ENCODE assay signal across 11 mouse cellular contexts in the genomic region with DNA sequence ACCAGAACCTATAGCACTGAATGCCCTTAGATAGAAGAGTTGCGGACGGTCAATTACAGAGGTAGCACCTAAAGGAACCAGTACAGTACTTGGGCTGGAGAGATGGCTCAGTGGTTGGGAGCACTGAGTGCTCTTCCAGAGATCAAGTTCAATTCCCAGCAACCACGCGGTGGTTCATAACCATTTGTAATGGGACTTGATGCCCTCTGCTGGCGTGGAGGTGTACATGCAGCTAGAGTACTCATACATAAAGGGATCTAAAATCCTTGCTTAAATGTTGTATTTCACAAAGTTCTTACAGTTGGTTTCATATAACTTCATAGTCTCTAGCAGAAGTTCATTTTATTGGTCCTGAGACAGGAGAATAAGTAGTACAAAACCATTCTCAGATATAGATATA. TPM values are rescaled to one million over a fixed set of nuclear protein-coding genes. Genes with fewer than 3 reads are reported as not detected.
A peak's percentile ranks its signal among the peaks of the same experiment; 100 is the strongest.
DNase-seq lines count a peak whose midpoint lies in the region; ATAC-seq and TF ChIP-seq lines count a peak whose summit lies in the region.
"Had no signal": no experiment of that assay in that cellular context is flagged by ENCODE, and none has a peak within 500 bp of the region (broad histone marks: within the 10 kb centered on the region; RNA-seq: fewer than 3 reads in every experiment).

No protein-coding gene starts in this region.

- H3K4me2 ChIP-seq in forebrain, postnatal 0 days (ENCODE audit: low read depth), result no peak overlapping the region
- no peak overlapping the region for H3K4me2 ChIP-seq in forebrain, embryonic 13.5 days
- H3K4me2 ChIP-seq in lung, postnatal 0 days (replicated peaks; ENCODE audit: low read depth, low read length), result no peak overlapping the region
- no peak overlapping the region for H3K4me2 ChIP-seq in midbrain, embryonic 13.5 days (replicated peaks)
- H3K4me2 ChIP-seq: embryonic facial prominence, embryonic 13.5 days had no signal

- no peaks in the 10 kb centered on the region for H3K4me1 ChIP-seq in forebrain, postnatal 0 days (ENCODE audit: insufficient read depth)
- no peaks in the 10 kb centered on the region for H3K4me1 ChIP-seq in forebrain, embryonic 13.5 days
- no peaks in the 10 kb centered on the region for H3K4me1 ChIP-seq in lung, postnatal 0 days (ENCODE audit: insufficient read depth, low read depth, low read length)
- H3K4me1 ChIP-seq in G1E (ENCODE audit: insufficient read depth, low read depth, low read length), result no peaks in the 10 kb centered on the region
- no peaks in the 10 kb centered on the region for H3K4me1 ChIP-seq in midbrain, embryonic 13.5 days (replicated peaks)
- H3K4me1 ChIP-seq: embryonic facial prominence, embryonic 13.5 days; hindbrain, embryonic 10.5 days had no signal

- DNase-seq in forebrain, postnatal 0 days, result no peak
- peak; percentile 28 for DNase-seq in lung, postnatal 0 days (ENCODE audit: low spot score)
- DNase-seq in lung, postnatal 25 days (ENCODE audit: low spot score), result no peak
- no peak for DNase-seq in G1E (ENCODE audit: low spot score)
- no peak for DNase-seq in left cerebral cortex, postnatal 36 days (ENCODE audit: low spot score in 2 of 2)

- WGBS in forebrain, postnatal 0 days, result 79% methylated on average over 5 of the region's 5 CpGs
- WGBS in forebrain, embryonic 13.5 days, result 76% methylated on average over 5 of the region's 5 CpGs
- 71% methylated on average over 5 of the region's 5 CpGs for WGBS in lung, postnatal 0 days
- WGBS in midbrain, embryonic 13.5 days, result 77% methylated on average over 5 of the region's 5 CpGs

- no peak for ATAC-seq in forebrain, postnatal 0 days
- no peak for ATAC-seq in forebrain, embryonic 13.5 days
- ATAC-seq in lung, postnatal 0 days, result no peak
- peak; percentile 22; the same call in 1 of the 2 replicates for ATAC-seq in G1E (ENCODE audit: extremely low read depth, insufficient number of reproducible peaks, low FRiP score, poor library complexity, severe bottlenecking)
- peak; percentile 77 for ATAC-seq in megakaryocyte, adult 5-6 weeks (ENCODE audit: poor library complexity, severe bottlenecking)
- no peak for ATAC-seq in midbrain, embryonic 13.5 days

- TF ChIP-seq CTCF in forebrain, postnatal 0 days (IDR thresholded peaks at IDR 0.05; ENCODE audit: low read depth), result peak; percentile 29; the same call in 1 of the 2 replicates
- TF ChIP-seq CTCF in lung, postnatal 0 days (IDR thresholded peaks at IDR 0.05), result peak; percentile 64
- TF ChIP-seq CTCF in G1E (IDR thresholded peaks at IDR 0.05; ENCODE audit: low read depth, low read length), result 0 out of 2 replicates have a peak, but pooled peaks have one; percentile 25

- H3K36me3 ChIP-seq in forebrain, postnatal 0 days (ENCODE audit: insufficient read depth), result no peaks in the 10 kb centered on the region
- no peaks in the 10 kb centered on the region for H3K36me3 ChIP-seq in forebrain, embryonic 13.5 days (ENCODE audit: poor library complexity, severe bottlenecking)
- no peaks in the 10 kb centered on the region for H3K36me3 ChIP-seq in lung, postnatal 0 days (ENCODE audit: insufficient read depth, low read length)
- H3K36me3 ChIP-seq in G1E (replicated peaks), result no peaks in the 10 kb centered on the region
- H3K36me3 ChIP-seq in midbrain, embryonic 13.5 days, result no peaks in the 10 kb centered on the region
- H3K36me3 ChIP-seq: embryonic facial prominence, embryonic 13.5 days; hindbrain, embryonic 10.5 days had no signal

- H3K9me3 ChIP-seq in forebrain, postnatal 0 days (ENCODE audit: low read length), result no peaks in the 10 kb centered on the region
- peaks cover 9% of the 10 kb centered on the region for H3K9me3 ChIP-seq in forebrain, embryonic 13.5 days (replicated peaks)
- H3K9me3 ChIP-seq in lung, postnatal 0 days (ENCODE audit: low read length), result no peaks in the 10 kb centered on the region
- H3K9me3 ChIP-seq in G1E (replicated peaks), result no peaks in the 10 kb centered on the region
- peaks cover 3% of the 10 kb centered on the region; the same call in 1 of the 2 replicates for H3K9me3 ChIP-seq in midbrain, embryonic 13.5 days

- intact Hi-C loops in left cerebral cortex, postnatal 36 days (cut with DNase I), result no loop called here

- no peak for TF ChIP-seq EP300 in lung, postnatal 0 days (IDR thresholded peaks at IDR 0.05)

- no peaks in the 10 kb centered on the region for H3K27me3 ChIP-seq in forebrain, postnatal 0 days (ENCODE audit: insufficient read depth, low read length)
- H3K27me3 ChIP-seq in forebrain, embryonic 13.5 days, result no peaks in the 10 kb centered on the region
- no peaks in the 10 kb centered on the region for H3K27me3 ChIP-seq in lung, postnatal 0 days (replicated peaks; ENCODE audit: insufficient read depth, low read length)
- H3K27me3 ChIP-seq in G1E (ENCODE audit: insufficient read depth, low read length), result peaks cover 10% of the 10 kb centered on the region
- H3K27me3 ChIP-seq in midbrain, embryonic 13.5 days, result no peaks in the 10 kb centered on the region
- H3K27me3 ChIP-seq: embryonic facial prominence, embryonic 13.5 days had no signal

- H3K27ac ChIP-seq in forebrain, postnatal 0 days (ENCODE audit: low read depth, low read length), result no peak overlapping the region
- H3K27ac ChIP-seq in forebrain, embryonic 13.5 days, result no peak overlapping the region
- H3K27ac ChIP-seq in lung, postnatal 0 days (ENCODE audit: low read length), result no peak overlapping the region
- no peak overlapping the region for H3K27ac ChIP-seq in midbrain, embryonic 13.5 days
- H3K27ac ChIP-seq: embryonic facial prominence, embryonic 13.5 days; hindbrain, embryonic 10.5 days; macrophage had no signal

- H3K9ac ChIP-seq in forebrain, postnatal 0 days, result no peak overlapping the region
- no peak overlapping the region for H3K9ac ChIP-seq in forebrain, embryonic 13.5 days
- H3K9ac ChIP-seq in lung, postnatal 0 days (replicated peaks; ENCODE audit: low read depth), result no peak overlapping the region
- H3K9ac ChIP-seq in midbrain, embryonic 13.5 days (replicated peaks), result no peak overlapping the region
- H3K9ac ChIP-seq: embryonic facial prominence, embryonic 13.5 days had no signal

- no peak overlapping the region for H3K4me3 ChIP-seq in forebrain, postnatal 0 days (ENCODE audit: low read depth, low read length)
- H3K4me3 ChIP-seq in forebrain, embryonic 13.5 days, result no peak overlapping the region
- H3K4me3 ChIP-seq in lung, postnatal 0 days (ENCODE audit: low read depth, low read length), result no peak overlapping the region
- no peak overlapping the region for H3K4me3 ChIP-seq in G1E (ENCODE audit: low read depth, low read length)
- H3K4me3 ChIP-seq in midbrain, embryonic 13.5 days (replicated peaks), result no peak overlapping the region
- H3K4me3 ChIP-seq: embryonic facial prominence, embryonic 13.5 days; hindbrain, embryonic 10.5 days had no signal

RNA-seq across cellular contexts. Expression of gene Ctbp2, which starts 9.4 kb away (rescaled TPM):
- total RNA-seq in forebrain, postnatal 0 days (2014; rRNA removed), result 63.3 and 80.3 TPM in 2 replicates
- polyA plus RNA-seq in forebrain, postnatal 0 days (2015; fragmentation: Nextera tagmentation; extraction: Ambion mirVana), result 32.4 and 35.2 TPM in 2 replicates
- polyA plus RNA-seq in forebrain, embryonic 13.5 days (2015; fragmentation: Nextera tagmentation; extraction: Ambion mirVana), result 104 and 106 TPM in 2 replicates
- polyA plus RNA-seq in lung, postnatal 0 days (2015; fragmentation: Nextera tagmentation; extraction: Ambion mirVana), result 45.6 and 51.2 TPM in 2 replicates
- 84.5 and 108 TPM in 2 replicates for total RNA-seq in G1E (2014; fragmentation: Nextera tagmentation)
- 52.6 and 55.8 TPM in 2 replicates for total RNA-seq in G1E (2017)
- polyA plus RNA-seq in G1E (2012), result 132 and 133 TPM in 2 replicates
- total RNA-seq in megakaryocyte, adult 5-6 weeks (2015), result 43.2 and 49.3 TPM in 2 replicates
- 50.2 and 57.6 TPM in 2 replicates for total RNA-seq in megakaryocyte, adult 5-6 weeks (2017)
- 88.4 and 91.0 TPM in 2 replicates for polyA plus RNA-seq in midbrain, embryonic 13.5 days (2015; fragmentation: Nextera tagmentation; extraction: Ambion mirVana)
- total RNA-seq in left cerebral cortex, postnatal 36 days (2021), result 10 to 100 TPM; 20.3 to 28.3 TPM

RNA-seq across cellular contexts. Expression of gene Fgfr2, which starts 10.4 kb away (rescaled TPM):
- 36.9 and 47.6 TPM in 2 replicates for total RNA-seq in forebrain, postnatal 0 days (2014; rRNA removed)
- 13.4 and 17.1 TPM in 2 replicates for polyA plus RNA-seq in forebrain, postnatal 0 days (2015; fragmentation: Nextera tagmentation; extraction: Ambion mirVana)
- 47.9 and 56.7 TPM in 2 replicates for polyA plus RNA-seq in forebrain, embryonic 13.5 days (2015; fragmentation: Nextera tagmentation; extraction: Ambion mirVana)
- 100 and 110 TPM in 2 replicates for polyA plus RNA-seq in lung, postnatal 0 days (2015; fragmentation: Nextera tagmentation; extraction: Ambion mirVana)
- total RNA-seq in G1E (2014; fragmentation: Nextera tagmentation), result not detected in 2 replicates
- total RNA-seq in G1E (2017), result 0.06 and 0.22 TPM in 2 replicates
- polyA plus RNA-seq in G1E (2012), result not detected in 2 replicates
- total RNA-seq in megakaryocyte, adult 5-6 weeks (2015), result 0.41 and 0.51 TPM in 2 replicates
- 0.26 and 0.41 TPM in 2 replicates for total RNA-seq in megakaryocyte, adult 5-6 weeks (2017)
- polyA plus RNA-seq in midbrain, embryonic 13.5 days (2015; fragmentation: Nextera tagmentation; extraction: Ambion mirVana), result 29.9 and 39.4 TPM in 2 replicates
- total RNA-seq in left cerebral cortex, postnatal 36 days (2021), result 10 to 100 TPM; 41.6 to 46.6 TPM
- polyA plus RNA-seq: macrophage had no signal

Comparison
In these comparisons a context has a peak if more than half of its experiments do, and no peak if none do; other contexts are left out.
1. ATAC-seq: peak in G1E (single experiment) and megakaryocyte, adult 5-6 weeks (single experiment); none in forebrain, postnatal 0 days (single experiment), forebrain, embryonic 13.5 days (single experiment), lung, postnatal 0 days (single experiment) and midbrain, embryonic 13.5 days (single experiment).
2. RNA of gene Fgfr2, which starts 10.4 kb away (polyA plus RNA-seq): 100 to 110 TPM in lung, postnatal 0 days, 47.9 to 56.7 TPM in forebrain, embryonic 13.5 days, 29.9 to 39.4 TPM in midbrain, embryonic 13.5 days and 13.4 to 17.1 TPM in forebrain, postnatal 0 days; not detected in G1E; every median in the first group is over 10 times any median in the second.
3. Peak in every context shown above with its lines, with median percentiles within 50 percentile points of each other: CTCF ChIP-seq.